Mouse (Mus musculus) spleen, adult 12 weeks (tissue): ENCODE data around the gene Gpat2.

Source experiments
- DNase-seq: peaks from one replicate; pipeline ENCODE4 v3.0.0; 2022; ENCODE audit warnings: low spot score

Gpat2 gene

DNA sequence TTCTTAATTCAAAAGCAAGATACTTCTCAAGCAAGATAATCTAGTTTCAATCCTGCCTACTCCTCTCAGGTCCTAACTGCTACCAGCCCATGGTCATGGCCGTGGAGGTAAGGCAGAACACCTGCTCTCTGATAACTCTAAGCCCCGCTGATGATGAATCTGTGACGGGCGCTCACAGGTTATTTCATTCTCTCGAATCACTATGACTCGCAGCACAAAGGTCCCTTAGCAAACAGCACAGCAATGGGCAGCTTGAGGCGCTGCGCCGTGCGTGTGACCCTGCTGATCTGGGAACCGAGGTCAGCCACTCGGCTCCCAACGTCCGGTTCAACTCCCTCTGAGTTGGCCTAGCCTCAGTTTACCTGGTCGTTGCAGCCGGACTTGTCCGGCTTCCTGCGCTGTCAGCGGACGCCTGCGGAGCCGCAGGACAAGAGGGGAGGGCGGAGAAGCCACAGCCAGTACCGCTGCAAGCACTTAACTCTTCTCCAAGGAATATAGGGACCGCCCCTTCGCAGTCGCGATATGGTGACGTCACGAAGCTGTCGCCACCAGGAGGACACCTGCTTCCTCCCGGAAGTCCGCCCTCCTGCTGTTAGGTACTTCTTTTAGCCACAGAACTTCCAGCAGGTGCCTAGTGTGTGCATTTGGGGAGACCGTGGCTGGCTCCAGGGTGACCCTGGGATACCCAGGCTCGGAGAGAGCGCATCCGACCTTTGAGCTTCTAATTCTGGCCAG, 19.2 kb downstream of the Gpat2 start, which contains the start of gene Fahd2a:
Gene Fahd2a (minus strand): TSS at position 511 of the 735 bp plus-strand sequence.
- peak; percentile 76 for DNase-seq

DNA sequence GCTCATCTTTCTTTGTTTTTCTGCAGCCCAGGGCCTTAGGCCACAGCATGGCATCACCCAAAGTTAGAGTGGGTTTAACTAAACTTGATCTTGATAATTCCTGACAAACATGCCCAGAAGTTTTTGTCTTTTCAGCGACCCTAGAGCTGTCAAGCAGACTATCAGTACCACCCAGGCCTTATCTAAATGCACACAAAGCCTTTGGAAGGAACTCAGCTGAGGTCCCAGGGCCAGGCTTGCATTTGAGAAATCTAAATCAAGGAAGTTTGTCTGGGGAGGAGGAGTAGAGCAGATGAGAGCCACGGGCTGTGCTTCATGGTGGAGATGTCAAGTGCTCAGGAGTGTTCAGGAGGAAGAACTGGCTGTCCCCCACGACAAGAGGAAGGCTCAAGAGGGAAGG, 21.8 kb downstream of the Gpat2 start:
- DNase-seq, result no peak

DNA sequence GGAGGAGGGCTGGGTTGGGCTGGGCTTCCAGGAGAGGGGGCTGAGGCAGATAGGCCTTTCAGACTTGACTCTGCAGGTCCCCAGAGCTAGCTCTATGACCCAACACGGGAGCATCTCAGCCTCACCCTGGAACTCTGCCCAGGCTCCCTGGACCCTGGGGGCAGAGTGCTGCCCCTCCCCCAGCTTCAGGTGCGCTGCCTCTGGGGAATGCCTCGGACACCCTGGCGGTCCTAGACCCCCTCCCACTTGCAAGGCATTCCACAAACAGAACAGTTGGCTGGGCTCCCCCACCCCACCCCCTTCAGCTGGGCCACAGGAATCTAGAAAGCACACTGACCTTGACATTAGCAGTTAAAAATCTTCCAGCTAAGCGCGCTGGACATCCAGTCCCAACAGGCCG, 24.7 kb downstream of the Gpat2 start:
- no peak for DNase-seq

- no peak for DNase-seq
These were observed 26.7 kb downstream of the Gpat2 start for GRCm38 (mm10) chr2:127451748-127452147.

GRCm38 (mm10) chr2:127453141-127453540, 28.1 kb downstream of the Gpat2 start:
- no peak for DNase-seq

- peak; percentile 31 for DNase-seq
These were observed 28.8 kb downstream of the Gpat2 start for GRCm38 (mm10) chr2:127453764-127454163.

DNA sequence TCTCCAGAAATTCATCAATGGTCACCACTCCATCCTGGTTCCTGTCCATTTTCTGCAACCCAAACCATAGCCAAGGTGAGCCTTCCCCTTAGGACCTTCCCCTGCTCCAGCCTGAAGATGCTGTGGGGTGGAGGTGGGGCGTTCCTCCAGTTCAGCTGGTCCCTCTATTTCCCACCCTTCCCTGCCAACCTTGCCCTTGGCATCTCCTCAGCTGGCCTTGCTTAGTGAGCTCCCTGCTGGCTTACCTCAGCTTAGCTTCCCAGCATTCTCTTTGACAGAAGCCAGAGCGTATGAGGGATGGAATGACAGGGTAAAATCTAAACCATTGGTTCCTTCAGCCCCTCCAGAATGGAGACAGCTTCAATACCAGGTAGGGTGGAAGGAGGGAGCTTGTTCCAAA, 34.3 kb downstream of the Gpat2 start:
- no peak for DNase-seq

- DNase-seq, result no peak
These were observed 36.4 kb downstream of the Gpat2 start for GRCm38 (mm10) chr2:127461351-127461750.

DNA sequence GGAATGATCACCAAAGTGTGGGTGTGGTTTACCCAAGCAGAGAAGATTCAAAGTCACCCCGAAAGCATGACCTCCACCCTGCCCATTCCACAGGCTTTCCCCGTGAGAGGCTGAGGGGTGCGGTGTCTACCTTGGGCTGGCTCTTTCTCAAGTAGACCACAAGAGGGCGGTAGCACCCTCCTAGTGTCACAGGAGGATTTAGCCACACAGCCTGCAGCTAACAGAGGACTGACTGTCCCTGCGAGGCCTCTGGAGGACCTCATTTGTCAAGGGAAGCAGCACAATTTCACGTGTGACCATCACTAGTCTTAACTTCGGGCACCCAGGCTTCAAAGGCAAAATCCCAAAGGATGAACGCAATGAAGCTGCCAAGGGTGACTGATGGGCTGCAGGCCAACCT, 37.3 kb downstream of the Gpat2 start:
- no peak for DNase-seq

- DNase-seq, result no peak
These were observed 45.2 kb downstream of the Gpat2 start for GRCm38 (mm10) chr2:127470183-127470582.

GRCm38 (mm10) chr2:127470661-127471060, 45.7 kb downstream of the Gpat2 start:
- no peak for DNase-seq

- DNase-seq, result no peak
These were observed 46.3 kb downstream of the Gpat2 start for GRCm38 (mm10) chr2:127471281-127471680.

DNA sequence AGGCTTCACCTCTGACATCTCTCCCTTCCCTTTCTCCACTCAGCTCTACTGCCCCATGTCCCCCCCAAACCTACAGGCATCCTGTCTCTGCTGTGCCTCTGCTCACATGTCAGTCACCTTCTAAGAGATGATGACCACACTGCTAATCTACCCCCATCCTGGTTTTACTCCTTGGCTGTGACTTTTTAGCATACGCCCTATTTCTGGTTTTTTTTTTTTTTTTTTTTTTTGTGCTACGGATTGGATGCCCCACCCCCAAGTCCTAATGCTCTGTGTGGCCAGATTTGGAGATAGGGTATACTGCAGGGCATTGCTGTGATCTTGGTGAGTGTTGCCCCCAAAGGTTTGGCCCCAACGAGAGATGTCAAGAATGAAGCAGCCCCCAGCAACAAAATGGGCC, 47.3 kb downstream of the Gpat2 start:
- DNase-seq, result no peak

DNA sequence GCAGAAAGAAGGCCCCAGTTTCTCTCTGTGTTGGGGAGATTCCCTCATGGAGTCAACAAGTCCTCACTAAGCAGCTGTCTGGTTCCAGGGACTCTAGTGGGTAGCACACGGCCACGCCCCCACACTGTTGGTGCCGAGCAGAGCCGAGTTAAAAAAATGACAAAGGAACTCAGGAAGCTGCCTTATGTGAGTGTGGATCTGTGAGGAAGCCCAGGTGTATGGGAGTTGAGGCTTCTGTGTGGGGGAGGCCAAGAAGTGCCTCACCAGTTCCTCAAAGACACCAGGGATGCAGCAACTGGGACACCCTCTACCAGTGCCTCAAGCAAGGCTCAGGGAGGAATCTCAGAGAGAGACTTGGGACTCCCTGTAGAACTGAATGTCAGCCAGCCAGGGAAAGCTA, 54.2 kb downstream of the Gpat2 start:
- DNase-seq, result no peak

- DNase-seq, result no peak
These were observed 54.8 kb downstream of the Gpat2 start for GRCm38 (mm10) chr2:127479763-127480162.

DNA sequence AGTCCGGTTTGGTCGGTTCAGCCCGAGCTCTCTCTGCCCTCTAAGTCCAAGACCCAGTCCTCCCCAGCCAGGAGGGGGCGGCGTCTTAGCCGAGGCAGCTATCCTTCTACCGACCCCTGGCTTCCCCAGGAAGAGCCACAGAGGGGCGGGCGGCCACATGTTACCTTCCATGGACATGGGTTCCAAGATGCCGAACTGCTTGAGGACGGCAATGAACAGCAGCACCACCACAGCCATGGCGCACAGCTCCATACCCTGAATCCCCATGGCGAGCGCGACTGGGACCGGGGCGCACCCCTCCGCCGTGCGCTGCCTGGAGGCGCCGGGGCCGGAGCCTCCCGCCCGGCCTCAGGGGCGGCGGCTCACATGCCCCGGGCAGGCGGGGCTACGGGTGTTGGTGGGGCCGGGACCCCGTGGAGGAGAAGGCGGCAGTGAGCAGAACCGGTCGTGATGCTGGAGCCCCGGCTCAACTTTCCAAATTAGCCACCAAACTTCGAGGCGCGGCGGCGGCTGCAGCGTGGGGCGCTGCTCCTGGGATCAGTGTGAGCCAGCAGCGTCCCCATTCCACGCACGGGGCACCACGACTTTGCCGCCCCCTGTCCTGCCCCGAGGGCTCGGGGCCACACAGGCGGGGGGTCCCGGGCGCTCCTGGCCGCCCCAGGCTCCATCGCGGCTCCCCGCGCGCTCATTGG, 57.0 kb downstream of the Gpat2 start:
- no peak for DNase-seq

- DNase-seq, result no peak
These were observed 57.5 kb downstream of the Gpat2 start for GRCm38 (mm10) chr2:127482533-127482911.

DNA sequence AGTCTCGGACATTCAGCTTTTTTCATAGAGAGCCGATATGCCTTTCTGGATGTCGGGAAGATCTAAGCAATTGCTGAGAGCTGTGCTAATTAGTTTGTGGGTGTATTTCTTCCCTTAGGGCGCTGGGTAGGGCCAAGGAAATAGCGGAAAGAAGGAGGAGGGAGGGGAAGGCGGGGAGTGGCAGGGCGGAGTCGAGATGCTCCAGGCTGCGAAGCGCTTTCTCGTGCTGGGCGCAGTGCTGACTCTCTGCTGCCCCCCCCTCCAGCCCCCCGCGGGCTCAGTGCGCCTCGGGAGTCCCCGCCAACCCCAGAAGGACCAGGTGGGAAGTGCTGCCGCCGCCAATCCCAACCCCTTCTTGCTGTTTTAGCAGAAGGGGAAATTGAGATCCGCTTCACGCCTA, 58.0 kb downstream of the Gpat2 start:
- DNase-seq, result no peak

DNA sequence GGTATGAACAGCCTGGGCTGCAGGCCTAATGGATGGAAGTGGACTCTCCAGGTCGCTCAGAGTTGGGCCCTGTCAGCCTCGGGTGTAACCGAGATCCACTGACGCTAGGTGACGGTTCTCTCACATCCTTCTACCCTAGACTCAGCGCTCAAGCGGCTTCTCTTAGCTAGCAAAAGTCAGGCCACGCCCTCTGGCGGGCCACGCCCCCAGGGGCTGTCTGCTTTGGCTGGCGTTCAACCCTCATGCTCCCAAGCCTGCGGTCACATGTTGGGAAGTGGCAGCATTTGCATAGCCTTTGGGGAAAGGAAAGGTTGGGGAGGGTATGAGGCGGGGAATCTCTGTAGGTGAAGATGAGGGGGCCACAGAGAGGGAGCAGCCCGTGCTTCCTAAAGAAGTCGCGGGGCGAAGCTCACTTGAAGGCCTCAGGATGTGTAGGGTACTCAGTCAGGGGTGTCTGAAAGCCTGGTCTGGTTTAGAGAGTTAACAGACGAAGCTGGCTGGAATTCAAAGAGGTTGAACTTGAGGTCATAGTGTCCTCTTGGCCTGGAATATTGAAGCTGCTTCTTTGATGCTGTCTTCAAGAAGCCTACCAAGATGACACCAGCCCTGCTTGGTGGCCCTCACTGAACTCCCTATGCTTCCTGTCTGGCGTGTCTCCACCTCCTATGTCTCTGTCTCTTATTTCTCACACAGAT, 59.6 kb downstream of the Gpat2 start:
- no peak for DNase-seq
